Mouse (Mus musculus) small intestine, adult 2 months (tissue): ENCODE results near the gene Rapgef4.

ENCODE experiments used
- CTCF ChIP-seq: fragments of 200-500 bp; IDR thresholded peaks from 2 replicates; pipeline ENCODE4 v1.5.1; 2012; ENCODE audit warnings: low read depth, mild to moderate bottlenecking, control low read depth, inconsistent platforms, low read length, moderate library complexity, mixed read lengths; ENCODE audit not compliant: insufficient replicate concordance, insufficient read length; ENCODE audit errors: extremely low read depth
- POLR2A ChIP-seq: fragments of 200-500 bp; IDR thresholded peaks from 2 replicates; pipeline ENCODE4 v1.6.1; 2012; ENCODE audit warnings: low read depth, mild to moderate bottlenecking, control low read depth, inconsistent platforms, low read length, moderate library complexity

- TF ChIP-seq CTCF (no peak), POLR2A (no peak)
Measured at GRCm38 (mm10) chr2:72094446-72094845, 113.4 kb downstream of the Rapgef4 start.
